Mouse (Mus musculus): ENCODE results near the gene Pomc. TPM values are rescaled to one million over a fixed set of nuclear protein-coding genes. Genes with fewer than 3 reads are reported as not detected.
A peak's percentile ranks its signal among the peaks of the same experiment; 100 is the strongest.

Gene Pomc
- polyA plus RNA-seq, 1 experiment from 2014 or later: 4.0 TPM

DNA sequence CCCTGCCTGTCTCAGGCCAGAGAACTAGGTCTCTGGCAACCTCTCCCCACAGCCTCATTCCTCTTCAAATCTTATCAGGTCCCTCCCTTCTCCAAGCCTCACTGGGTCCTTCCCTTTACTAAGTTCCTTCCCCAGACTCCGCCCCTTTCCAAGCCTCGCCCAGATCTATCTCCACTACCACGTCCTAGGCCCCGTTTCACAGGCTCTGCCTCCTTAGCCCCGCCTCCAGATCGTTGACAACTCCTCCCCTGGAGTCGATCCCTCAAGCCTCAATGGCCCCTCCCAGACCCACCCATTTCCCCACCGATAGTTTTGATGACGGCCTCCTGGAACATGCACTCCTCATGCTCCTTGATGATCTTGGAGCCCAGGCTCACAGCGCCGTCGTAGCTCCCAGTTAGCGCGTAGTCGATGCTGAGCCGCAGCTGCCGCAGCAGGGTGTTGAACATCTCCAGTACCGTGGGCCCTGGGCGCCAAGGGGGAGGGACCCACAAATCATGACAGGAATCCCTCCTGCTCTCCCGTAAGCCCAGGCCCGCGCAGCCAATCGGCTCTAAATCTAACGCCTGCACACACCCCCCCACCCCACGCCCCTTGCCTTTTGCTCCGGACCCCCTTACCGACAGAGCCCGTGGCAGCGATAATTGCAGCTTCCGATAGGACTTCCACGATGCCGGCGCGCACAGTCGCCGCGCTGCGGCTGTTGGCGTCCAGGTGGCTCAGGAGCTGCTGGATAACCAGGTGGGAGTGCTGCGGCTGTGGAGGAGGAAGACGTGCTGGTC lies 26.8 kb downstream of the Pomc start:
- H3K36me3 ChIP-seq: peaks cover 42% of the 10 kb centered on the region
- H3K4me3 ChIP-seq: peak overlapping the region; percentile 61
- peak overlapping the region; percentile 75 for H3K27ac ChIP-seq
- peaks cover 13% of the 10 kb centered on the region for H3K27me3 ChIP-seq (ENCODE audit: insufficient read depth, poor library complexity, severe bottlenecking)
- no peaks in the 10 kb centered on the region for H3K9me3 ChIP-seq
- under 1% methylated on average over 41 of the region's 41 CpGs for WGBS
- peaks cover 30% of the 10 kb centered on the region for H3K4me1 ChIP-seq
- DNase-seq (ENCODE audit: low spot score): peak; percentile 94

- peaks cover 30% of the 10 kb centered on the region for H3K4me1 ChIP-seq
- peak overlapping the region; percentile 61 for H3K4me3 ChIP-seq
- 20% methylated on average over 6 of the region's 6 CpGs for WGBS
- peak overlapping the region; percentile 75 for H3K27ac ChIP-seq
- DNase-seq (ENCODE audit: low spot score): no peak
- H3K27me3 ChIP-seq (ENCODE audit: insufficient read depth, poor library complexity, severe bottlenecking): peaks cover 13% of the 10 kb centered on the region
- peaks cover 35% of the 10 kb centered on the region for H3K36me3 ChIP-seq
- no peaks in the 10 kb centered on the region for H3K9me3 ChIP-seq
Measured at GRCm38 (mm10) chr12:3982257-3982656, 27.5 kb downstream of the Pomc start.

DNA sequence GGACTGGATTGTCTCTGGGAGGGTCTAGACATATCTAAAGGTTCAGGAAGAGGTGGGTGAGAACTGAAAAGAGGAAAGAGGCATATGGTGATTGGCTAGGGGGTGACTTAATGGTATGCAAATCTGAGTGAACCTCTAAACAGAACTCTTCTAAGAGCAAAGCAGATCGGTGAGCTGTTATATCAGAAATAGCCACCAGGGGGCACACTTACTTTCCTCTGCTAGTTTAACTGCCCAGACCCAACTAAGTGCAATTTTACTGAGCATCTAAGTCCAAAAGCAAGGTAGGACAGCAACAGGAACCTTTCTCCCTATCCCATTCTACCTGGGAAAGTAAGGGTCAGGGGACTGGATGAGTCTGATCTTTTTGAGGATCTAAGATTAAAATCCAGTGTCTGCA lies 29.0 kb downstream of the Pomc start:
- DNase-seq (ENCODE audit: low spot score): no peak
- 0% methylated on average over 1 of the region's 1 CpGs for WGBS
- no peaks in the 10 kb centered on the region for H3K9me3 ChIP-seq
- H3K27ac ChIP-seq: no peak overlapping the region
- H3K36me3 ChIP-seq: peaks cover 24% of the 10 kb centered on the region
- H3K4me3 ChIP-seq: no peak overlapping the region
- peaks cover 30% of the 10 kb centered on the region for H3K4me1 ChIP-seq
- peaks cover 13% of the 10 kb centered on the region for H3K27me3 ChIP-seq (ENCODE audit: insufficient read depth, poor library complexity, severe bottlenecking)

GRCm38 (mm10) chr12:3984446-3984845 lies 29.7 kb downstream of the Pomc start:
- Histone ChIP-seq H3K4me3 (no peak overlapping the region), H3K27ac (no peak overlapping the region), H3K36me3 (peaks cover 20% of the 10 kb centered on the region), H3K9me3 (no peaks in the 10 kb centered on the region), H3K4me1 (peaks cover 30% of the 10 kb centered on the region), H3K27me3 (ENCODE audit: insufficient read depth, poor library complexity, severe bottlenecking) (peaks cover 13% of the 10 kb centered on the region)
- no peak for DNase-seq (ENCODE audit: low spot score)
- WGBS: 74% methylated on average over 9 of the region's 9 CpGs

GRCm38 (mm10) chr12:3989943-3990342 lies 35.2 kb downstream of the Pomc start:
- DNase-seq (ENCODE audit: low spot score): no peak
- Histone ChIP-seq H3K27me3 (ENCODE audit: insufficient read depth, poor library complexity, severe bottlenecking) (no peaks in the 10 kb centered on the region; the same call in 1 of the 2 replicates), H3K4me1 (peaks cover 9% of the 10 kb centered on the region), H3K9me3 (no peaks in the 10 kb centered on the region), H3K4me3 (no peak overlapping the region), H3K36me3 (peaks cover 9% of the 10 kb centered on the region), H3K27ac (no peak overlapping the region)
- 25% methylated on average over 2 of the region's 2 CpGs for WGBS

DNA sequence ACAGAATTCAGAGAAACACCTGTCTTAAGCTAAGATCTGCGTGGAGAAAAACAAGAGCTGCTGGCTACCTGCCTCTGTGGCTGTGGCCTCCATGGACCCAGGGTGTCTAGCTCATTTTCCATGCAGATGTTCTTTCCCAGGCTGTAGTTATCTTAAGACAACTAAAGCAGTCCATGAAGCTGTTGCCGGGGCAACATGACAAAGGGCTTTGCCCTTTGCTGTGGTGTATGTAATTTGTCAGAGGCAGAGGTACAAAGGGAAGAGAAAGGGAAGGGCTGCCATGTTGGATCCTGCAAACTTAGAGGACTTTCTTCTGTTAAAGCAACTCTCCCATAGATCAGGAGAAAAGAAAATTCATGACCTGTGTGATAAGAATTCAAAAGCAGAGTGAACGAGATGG lies 36.3 kb downstream of the Pomc start:
- DNase-seq (ENCODE audit: low spot score): no peak
- WGBS: 74% methylated on average over 3 of the region's 3 CpGs
- Histone ChIP-seq H3K27ac (no peak overlapping the region), H3K9me3 (no peaks in the 10 kb centered on the region), H3K4me1 (peaks cover 6% of the 10 kb centered on the region), H3K27me3 (ENCODE audit: insufficient read depth, poor library complexity, severe bottlenecking) (no peaks in the 10 kb centered on the region), H3K36me3 (peaks cover 7% of the 10 kb centered on the region; the same call in 1 of the 2 replicates), H3K4me3 (no peak overlapping the region)

- Histone ChIP-seq H3K27me3 (ENCODE audit: insufficient read depth, poor library complexity, severe bottlenecking) (no peaks in the 10 kb centered on the region), H3K36me3 (peaks cover 32% of the 10 kb centered on the region), H3K4me1 (no peaks in the 10 kb centered on the region), H3K4me3 (no peak overlapping the region), H3K27ac (no peak overlapping the region), H3K9me3 (no peaks in the 10 kb centered on the region)
- DNase-seq (ENCODE audit: low spot score): no peak
- 87% methylated on average over 9 of the region's 9 CpGs for WGBS
Measured at GRCm38 (mm10) chr12:3996749-3997148, 42.0 kb downstream of the Pomc start.

GRCm38 (mm10) chr12:4000406-4000805 lies 45.7 kb downstream of the Pomc start:
- Histone ChIP-seq H3K9me3 (no peaks in the 10 kb centered on the region), H3K36me3 (peaks cover 26% of the 10 kb centered on the region), H3K27me3 (ENCODE audit: insufficient read depth, poor library complexity, severe bottlenecking) (no peaks in the 10 kb centered on the region), H3K4me1 (peaks cover 4% of the 10 kb centered on the region; the same call in 1 of the 2 replicates), H3K4me3 (no peak overlapping the region), H3K27ac (no peak overlapping the region)
- DNase-seq (ENCODE audit: low spot score): no peak
- WGBS: 92% methylated on average over 5 of the region's 5 CpGs

- H3K9me3 ChIP-seq: no peaks in the 10 kb centered on the region
- peaks cover 41% of the 10 kb centered on the region for H3K4me1 ChIP-seq
- no peaks in the 10 kb centered on the region for H3K27me3 ChIP-seq (ENCODE audit: insufficient read depth, poor library complexity, severe bottlenecking)
- H3K27ac ChIP-seq: no peak overlapping the region
- no peak for DNase-seq (ENCODE audit: low spot score)
- WGBS: 39% methylated on average over 6 of the region's 6 CpGs
- no peak overlapping the region for H3K4me3 ChIP-seq
- H3K36me3 ChIP-seq: peaks cover 10% of the 10 kb centered on the region
Measured at GRCm38 (mm10) chr12:4004648-4005047, 49.9 kb downstream of the Pomc start.

- no peak overlapping the region for H3K4me3 ChIP-seq
- no peaks in the 10 kb centered on the region for H3K9me3 ChIP-seq
- WGBS: 74% methylated on average over 7 of the region's 7 CpGs
- H3K27ac ChIP-seq: peak overlapping the region; percentile 32; the same call in 1 of the 2 replicates
- no peaks in the 10 kb centered on the region for H3K36me3 ChIP-seq
- H3K27me3 ChIP-seq (ENCODE audit: insufficient read depth, poor library complexity, severe bottlenecking): no peaks in the 10 kb centered on the region
- H3K4me1 ChIP-seq: peaks cover 52% of the 10 kb centered on the region
- no peak for DNase-seq (ENCODE audit: low spot score)
Measured at GRCm38 (mm10) chr12:4006079-4006478, 51.3 kb downstream of the Pomc start.

DNA sequence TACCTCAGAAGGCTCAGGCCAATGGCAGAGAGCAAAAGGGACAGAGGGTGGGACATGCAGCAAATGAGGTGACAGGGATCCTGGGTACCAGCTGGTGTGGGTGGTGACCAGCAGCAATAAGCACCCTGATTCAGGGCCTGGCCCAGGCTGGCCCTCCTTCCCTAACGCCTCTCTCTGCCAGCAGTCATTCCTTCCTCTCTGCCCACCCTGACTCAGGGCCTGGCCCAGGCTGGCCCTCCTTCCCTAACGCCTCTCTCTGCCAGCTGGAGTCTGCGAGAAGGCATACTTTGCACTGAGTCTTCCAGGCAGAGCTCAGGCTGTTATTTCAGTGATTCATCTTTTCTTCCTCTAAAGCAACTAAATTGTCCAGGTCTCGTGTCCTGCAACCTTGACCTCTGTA lies 52.4 kb downstream of the Pomc start:
- no peak overlapping the region for H3K4me3 ChIP-seq
- H3K4me1 ChIP-seq: peaks cover 52% of the 10 kb centered on the region
- H3K27me3 ChIP-seq (ENCODE audit: insufficient read depth, poor library complexity, severe bottlenecking): no peaks in the 10 kb centered on the region
- H3K36me3 ChIP-seq: no peaks in the 10 kb centered on the region; the same call in 1 of the 2 replicates
- no peaks in the 10 kb centered on the region for H3K9me3 ChIP-seq
- WGBS: 50% methylated on average over 4 of the region's 4 CpGs
- H3K27ac ChIP-seq: peak overlapping the region; percentile 32
- no peak for DNase-seq (ENCODE audit: low spot score)

- no peaks in the 10 kb centered on the region for H3K27me3 ChIP-seq (ENCODE audit: insufficient read depth, poor library complexity, severe bottlenecking)
- no peak for DNase-seq (ENCODE audit: low spot score)
- H3K36me3 ChIP-seq: no peaks in the 10 kb centered on the region; the same call in 1 of the 2 replicates
- H3K9me3 ChIP-seq: no peaks in the 10 kb centered on the region
- WGBS: 60% methylated on average over 4 of the region's 4 CpGs
- H3K4me3 ChIP-seq: no peak overlapping the region
- peaks cover 52% of the 10 kb centered on the region for H3K4me1 ChIP-seq
- no peak overlapping the region for H3K27ac ChIP-seq
Measured at GRCm38 (mm10) chr12:4007766-4008165, 53.0 kb downstream of the Pomc start.

DNA sequence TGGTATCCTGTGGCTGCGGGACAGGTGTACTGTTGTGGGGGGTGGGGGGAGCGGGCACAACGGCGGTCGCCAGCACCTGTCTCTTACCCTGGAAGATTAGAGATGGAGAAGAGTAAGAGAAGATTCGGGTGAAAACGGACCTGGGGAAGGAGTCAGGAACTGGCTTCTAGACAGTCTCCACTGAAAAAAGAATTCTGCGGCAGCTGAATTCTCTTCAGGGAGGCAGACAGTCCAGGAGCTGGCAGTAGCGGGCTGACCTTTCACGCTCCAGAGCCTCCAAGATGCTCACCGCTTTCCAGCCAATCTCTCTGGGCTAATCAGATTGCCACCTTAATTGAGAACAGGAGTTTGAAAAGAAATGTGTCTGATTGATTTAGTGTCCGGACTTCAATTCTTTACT lies 54.0 kb downstream of the Pomc start:
- 74% methylated on average over 12 of the region's 12 CpGs for WGBS
- no peaks in the 10 kb centered on the region; the same call in 1 of the 2 replicates for H3K36me3 ChIP-seq
- no peak overlapping the region for H3K4me3 ChIP-seq
- peaks cover 52% of the 10 kb centered on the region for H3K4me1 ChIP-seq
- H3K27me3 ChIP-seq (ENCODE audit: insufficient read depth, poor library complexity, severe bottlenecking): no peaks in the 10 kb centered on the region
- DNase-seq (ENCODE audit: low spot score): no peak
- no peak overlapping the region for H3K27ac ChIP-seq
- no peaks in the 10 kb centered on the region for H3K9me3 ChIP-seq

Measured in heart, embryonic 10.5 days (tissue).